Mouse (Mus musculus): ENCODE measurements at regions not wholly inside any gene's neighbourhood (a gene's known extent, or its start where the extent isn't known, plus 50 kb on each side); places are given as distances from the start of the nearest gene placed in this dataset.

DNA sequence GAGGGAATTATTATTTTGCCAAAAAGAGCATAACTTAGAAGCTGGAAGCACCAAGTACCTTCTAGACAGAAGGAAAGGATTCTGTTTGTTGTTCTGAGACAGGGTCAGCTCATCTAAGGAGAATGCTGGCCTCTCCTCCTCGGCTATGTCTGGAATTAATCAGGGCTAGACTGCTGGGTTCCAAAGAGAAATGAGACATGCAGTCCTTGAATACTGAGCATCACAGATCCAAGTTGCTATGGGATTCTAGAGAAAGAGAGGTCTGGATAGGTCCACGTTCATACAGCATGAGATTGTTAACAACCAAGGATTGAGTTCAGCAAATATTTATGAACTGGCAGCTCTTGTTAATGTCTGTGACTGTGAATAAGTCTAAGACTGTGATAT lies 63.7 kb upstream of the Slc22a23 start:
- WGBS: 14% methylated on average over 2 of the region's 2 CpGs
- no peak for ATAC-seq (ENCODE audit: insufficient read depth)
- Histone ChIP-seq H3K4me1 (ENCODE audit: insufficient read depth) (no peaks in the 10 kb centered on the region), H3K4me3 (ENCODE audit: low read depth, low read length) (no peak overlapping the region), H3K4me2 (no peak overlapping the region), H3K9me3 (ENCODE audit: low read depth, low read length) (no peaks in the 10 kb centered on the region), H3K36me3 (ENCODE audit: insufficient read depth) (no peaks in the 10 kb centered on the region), H3K9ac (no peak overlapping the region), H3K27me3 (ENCODE audit: insufficient read depth, low read length) (no peaks in the 10 kb centered on the region), H3K27ac (ENCODE audit: low read depth) (no peak overlapping the region)
- TF ChIP-seq CTCF (IDR thresholded peaks at IDR 0.05; ENCODE audit: low read depth): no peak
- DNase-seq: no peak

DNA sequence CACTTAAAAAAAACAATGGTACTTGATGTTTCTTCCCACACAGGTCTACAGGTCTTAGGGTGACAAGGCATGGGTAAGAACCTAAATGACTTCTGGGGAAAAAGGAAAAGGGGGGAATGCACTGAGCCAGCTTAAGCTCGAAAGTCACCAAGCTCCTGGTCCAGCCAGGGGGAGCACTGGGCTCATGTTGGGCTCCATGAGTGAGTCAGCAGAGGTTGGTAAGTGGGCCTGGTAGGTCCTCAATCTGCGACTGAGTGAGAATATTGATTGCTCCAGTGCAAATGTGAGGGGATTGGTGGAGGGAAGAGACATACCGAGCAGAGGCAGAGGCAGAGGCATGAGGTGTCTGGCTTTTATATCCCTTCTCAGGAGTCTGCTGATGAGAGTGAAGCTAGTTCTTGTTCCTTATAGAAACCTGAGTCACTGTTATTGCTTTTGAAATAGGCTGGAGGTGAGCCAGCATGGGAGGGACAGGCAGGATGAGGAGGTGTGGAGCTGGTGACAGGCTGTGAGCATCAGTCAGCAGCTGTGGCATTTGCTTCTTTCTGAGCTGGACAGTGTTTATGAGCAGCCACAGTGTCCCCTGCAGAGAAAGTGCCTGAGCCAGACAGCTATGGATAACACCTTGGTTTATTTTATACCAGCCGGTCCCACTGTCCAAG lies 63.2 kb upstream of the Slc22a23 start:
- ATAC-seq (ENCODE audit: insufficient read depth) (no peak), DNase-seq (peak; percentile 50)
- Histone ChIP-seq H3K36me3 (ENCODE audit: insufficient read depth) (no peaks in the 10 kb centered on the region), H3K4me1 (ENCODE audit: insufficient read depth) (no peaks in the 10 kb centered on the region), H3K9me3 (ENCODE audit: low read depth, low read length) (no peaks in the 10 kb centered on the region), H3K9ac (no peak overlapping the region), H3K27ac (ENCODE audit: low read depth) (no peak overlapping the region), H3K27me3 (ENCODE audit: insufficient read depth, low read length) (no peaks in the 10 kb centered on the region), H3K4me3 (ENCODE audit: low read depth, low read length) (no peak overlapping the region), H3K4me2 (no peak overlapping the region)
- WGBS: 43% methylated on average over 4 of the region's 4 CpGs
- TF ChIP-seq CTCF (IDR thresholded peaks at IDR 0.05; ENCODE audit: low read depth): no peak

DNA sequence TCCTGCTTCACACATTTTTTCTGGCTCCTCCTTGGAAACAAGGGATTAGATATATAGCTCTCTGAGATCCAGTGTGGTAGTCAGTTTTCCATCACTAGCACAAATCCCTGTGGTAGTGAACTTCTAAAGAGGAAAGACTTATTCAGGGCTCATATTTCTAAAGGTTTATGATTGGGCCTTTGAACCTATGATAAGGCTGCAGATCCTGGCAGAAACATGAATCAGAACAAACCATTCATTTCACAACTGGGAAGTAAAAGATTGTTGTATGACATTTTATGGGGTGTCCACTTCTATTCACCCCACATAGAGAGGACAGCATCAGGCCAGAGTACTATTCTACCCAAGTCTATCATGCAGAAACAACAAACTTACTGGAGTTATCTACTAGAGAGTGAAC lies 61.3 kb upstream of the Slc22a23 start:
- ATAC-seq (ENCODE audit: insufficient read depth) (no peak), DNase-seq (no peak)
- H3K9ac ChIP-seq: no peak overlapping the region
- H3K9me3 ChIP-seq (ENCODE audit: low read depth, low read length): no peaks in the 10 kb centered on the region
- H3K4me1 ChIP-seq (ENCODE audit: insufficient read depth): no peaks in the 10 kb centered on the region
- H3K36me3 ChIP-seq (ENCODE audit: insufficient read depth): no peaks in the 10 kb centered on the region
- H3K4me3 ChIP-seq (ENCODE audit: low read depth, low read length): no peak overlapping the region
- no peaks in the 10 kb centered on the region for H3K27me3 ChIP-seq (ENCODE audit: insufficient read depth, low read length)
- no peak for TF ChIP-seq CTCF (IDR thresholded peaks at IDR 0.05; ENCODE audit: low read depth)
- no peak overlapping the region for H3K4me2 ChIP-seq
- H3K27ac ChIP-seq (ENCODE audit: low read depth): no peak overlapping the region

DNA sequence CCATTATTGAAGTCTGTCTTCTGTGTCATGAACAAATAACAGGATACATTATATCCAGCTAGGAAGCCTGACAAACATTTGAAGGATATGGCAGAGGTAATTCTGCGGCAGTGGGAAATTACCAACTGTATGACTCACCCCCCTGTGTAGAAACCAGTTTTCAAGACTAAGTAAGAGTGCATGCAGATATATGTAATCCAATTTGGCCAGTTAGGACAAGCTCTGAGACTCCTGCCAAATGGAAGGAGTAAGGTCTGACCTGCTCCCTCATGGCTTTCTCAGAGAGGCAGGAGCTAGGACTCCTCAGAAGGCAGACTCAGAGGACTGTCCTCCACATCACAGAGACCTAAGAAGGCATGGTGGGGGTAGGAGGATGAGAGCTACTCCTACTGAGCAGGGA lies 57.6 kb upstream of the Slc22a23 start:
- Histone ChIP-seq H3K4me2 (no peak overlapping the region), H3K36me3 (ENCODE audit: insufficient read depth) (no peaks in the 10 kb centered on the region), H3K4me1 (ENCODE audit: insufficient read depth) (no peaks in the 10 kb centered on the region), H3K27ac (ENCODE audit: low read depth) (no peak overlapping the region), H3K27me3 (ENCODE audit: insufficient read depth, low read length) (no peaks in the 10 kb centered on the region), H3K9ac (no peak overlapping the region), H3K4me3 (ENCODE audit: low read depth, low read length) (no peak overlapping the region), H3K9me3 (ENCODE audit: low read depth, low read length) (no peaks in the 10 kb centered on the region)
- ATAC-seq (ENCODE audit: insufficient read depth): no peak
- WGBS: 70% methylated on average over 1 of the region's 1 CpGs
- no peak for TF ChIP-seq CTCF (IDR thresholded peaks at IDR 0.05; ENCODE audit: low read depth)
- DNase-seq: no peak

DNA sequence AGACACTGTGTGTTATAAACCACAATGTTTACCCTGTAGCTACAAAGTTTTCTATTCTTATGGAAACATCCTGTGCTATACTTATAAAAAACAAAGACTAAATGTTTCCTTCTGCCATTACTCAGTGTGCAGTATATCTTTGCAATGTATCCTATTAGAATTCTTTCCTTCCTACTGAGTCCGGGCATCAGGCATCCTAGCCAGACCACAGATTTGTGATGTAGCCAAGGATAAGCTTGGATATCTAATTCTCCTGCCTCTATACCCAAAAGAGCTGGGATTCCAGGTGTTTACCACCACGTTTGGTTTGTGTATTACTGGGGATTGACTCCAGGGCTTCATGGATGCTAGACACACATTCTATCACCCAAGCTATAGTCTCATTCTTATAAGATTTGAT lies 56.0 kb upstream of the Slc22a23 start:
- ATAC-seq (ENCODE audit: insufficient read depth): no peak
- 66% methylated on average over 2 of the region's 2 CpGs for WGBS
- no peak overlapping the region for H3K4me3 ChIP-seq (ENCODE audit: low read depth, low read length)
- H3K4me1 ChIP-seq (ENCODE audit: insufficient read depth): no peaks in the 10 kb centered on the region
- no peak overlapping the region for H3K9ac ChIP-seq
- no peak for TF ChIP-seq CTCF (IDR thresholded peaks at IDR 0.05; ENCODE audit: low read depth)
- no peak for DNase-seq
- H3K9me3 ChIP-seq (ENCODE audit: low read depth, low read length): no peaks in the 10 kb centered on the region
- H3K4me2 ChIP-seq: no peak overlapping the region
- H3K36me3 ChIP-seq (ENCODE audit: insufficient read depth): no peaks in the 10 kb centered on the region
- no peak overlapping the region for H3K27ac ChIP-seq (ENCODE audit: low read depth)
- no peaks in the 10 kb centered on the region for H3K27me3 ChIP-seq (ENCODE audit: insufficient read depth, low read length)

DNA sequence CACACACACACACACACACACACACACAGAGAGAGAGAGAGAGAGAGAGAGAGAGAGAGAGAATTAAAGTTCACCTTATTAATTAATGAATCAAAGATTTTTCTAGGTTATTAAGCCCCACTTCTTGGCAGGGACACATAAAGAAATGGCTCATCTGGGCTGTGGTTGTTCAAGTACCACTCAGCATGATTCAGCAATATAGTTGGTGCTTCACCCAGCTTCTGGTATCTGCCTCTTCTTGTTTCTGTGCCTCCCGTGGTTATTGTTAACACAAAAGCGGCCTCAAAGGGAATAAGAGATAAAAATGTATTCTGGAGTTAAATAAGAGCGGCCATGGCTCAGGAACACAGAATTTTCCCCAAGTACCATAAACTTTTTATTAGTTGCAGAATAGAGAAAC lies 53.9 kb upstream of the Slc22a23 start:
- no peak for ATAC-seq (ENCODE audit: insufficient read depth)
- Histone ChIP-seq H3K9me3 (ENCODE audit: low read depth, low read length) (no peaks in the 10 kb centered on the region), H3K27me3 (ENCODE audit: insufficient read depth, low read length) (no peaks in the 10 kb centered on the region), H3K4me3 (ENCODE audit: low read depth, low read length) (no peak overlapping the region), H3K27ac (ENCODE audit: low read depth) (no peak overlapping the region), H3K36me3 (ENCODE audit: insufficient read depth) (no peaks in the 10 kb centered on the region), H3K4me2 (no peak overlapping the region), H3K9ac (no peak overlapping the region), H3K4me1 (ENCODE audit: insufficient read depth) (no peaks in the 10 kb centered on the region)
- no peak for DNase-seq
- WGBS: 53% methylated on average over 3 of the region's 3 CpGs
- TF ChIP-seq CTCF (IDR thresholded peaks at IDR 0.05; ENCODE audit: low read depth): no peak

DNA sequence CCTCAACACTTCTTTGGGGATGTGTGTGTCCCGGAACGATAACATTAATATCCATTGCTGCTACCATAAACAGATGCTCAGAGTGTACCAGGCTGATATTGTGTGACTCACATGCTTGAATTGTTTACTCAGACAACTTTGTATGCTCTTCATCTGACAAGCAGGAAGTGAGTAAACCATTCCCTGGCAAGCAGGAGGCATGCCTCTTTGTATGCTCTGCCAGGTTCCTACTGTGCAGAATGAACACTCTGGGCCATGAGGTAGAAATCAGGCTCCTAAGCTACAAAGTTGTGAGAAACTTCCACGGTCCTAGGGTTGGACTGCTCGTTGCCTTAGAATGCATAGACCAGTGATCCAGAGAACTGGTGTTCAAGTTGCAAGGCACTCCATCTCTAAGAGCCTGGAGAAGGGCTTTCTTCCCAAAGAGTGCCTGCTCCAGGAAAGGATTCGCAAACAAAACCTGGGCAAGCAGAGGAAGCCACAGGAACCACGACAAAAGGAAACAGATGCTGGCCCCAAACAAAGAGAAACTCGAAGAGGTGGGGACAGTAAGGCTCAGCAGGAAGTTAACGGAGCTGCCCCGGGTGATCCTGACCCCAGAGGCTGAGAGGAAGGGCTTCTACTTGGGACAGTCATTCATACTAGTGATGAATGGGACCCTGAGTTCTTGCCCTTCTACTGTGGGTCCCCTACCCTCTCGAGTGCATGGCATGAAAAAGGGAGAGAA lies 53.2 kb upstream of the Slc22a23 start:
- H3K9me3 ChIP-seq (ENCODE audit: low read depth, low read length): no peaks in the 10 kb centered on the region
- H3K36me3 ChIP-seq (ENCODE audit: insufficient read depth): no peaks in the 10 kb centered on the region
- H3K27ac ChIP-seq (ENCODE audit: low read depth): no peak overlapping the region
- H3K9ac ChIP-seq: no peak overlapping the region
- DNase-seq: peak; percentile 47
- no peaks in the 10 kb centered on the region for H3K4me1 ChIP-seq (ENCODE audit: insufficient read depth)
- no peak for TF ChIP-seq CTCF (IDR thresholded peaks at IDR 0.05; ENCODE audit: low read depth)
- no peak overlapping the region for H3K4me2 ChIP-seq
- 26% methylated on average over 10 of the region's 10 CpGs for WGBS
- H3K4me3 ChIP-seq (ENCODE audit: low read depth, low read length): no peak overlapping the region
- peak; percentile 63; the same call in 1 of the 2 replicates for ATAC-seq (ENCODE audit: insufficient read depth)
- H3K27me3 ChIP-seq (ENCODE audit: insufficient read depth, low read length): no peaks in the 10 kb centered on the region

Measured in lung, embryonic 14.5 days (tissue).